Mouse (Mus musculus): Measurements from ENCODE around the gene Zkscan16. TPM values are rescaled to one million over a fixed set of nuclear protein-coding genes. Genes with fewer than 3 reads are reported as not detected.

The Zkscan16 gene
- total RNA-seq (2021), result 10 to 100 TPM; 50.1 to 56.8 TPM
- long read RNA-seq, experiment 1, result 0 reads
- long read RNA-seq, experiment 2, partial matches to known transcripts, result 0 of 2 reads
- long read RNA-seq, experiment 2, other reads (novel, unspliced or antisense), result 0 of 2 reads

DNA sequence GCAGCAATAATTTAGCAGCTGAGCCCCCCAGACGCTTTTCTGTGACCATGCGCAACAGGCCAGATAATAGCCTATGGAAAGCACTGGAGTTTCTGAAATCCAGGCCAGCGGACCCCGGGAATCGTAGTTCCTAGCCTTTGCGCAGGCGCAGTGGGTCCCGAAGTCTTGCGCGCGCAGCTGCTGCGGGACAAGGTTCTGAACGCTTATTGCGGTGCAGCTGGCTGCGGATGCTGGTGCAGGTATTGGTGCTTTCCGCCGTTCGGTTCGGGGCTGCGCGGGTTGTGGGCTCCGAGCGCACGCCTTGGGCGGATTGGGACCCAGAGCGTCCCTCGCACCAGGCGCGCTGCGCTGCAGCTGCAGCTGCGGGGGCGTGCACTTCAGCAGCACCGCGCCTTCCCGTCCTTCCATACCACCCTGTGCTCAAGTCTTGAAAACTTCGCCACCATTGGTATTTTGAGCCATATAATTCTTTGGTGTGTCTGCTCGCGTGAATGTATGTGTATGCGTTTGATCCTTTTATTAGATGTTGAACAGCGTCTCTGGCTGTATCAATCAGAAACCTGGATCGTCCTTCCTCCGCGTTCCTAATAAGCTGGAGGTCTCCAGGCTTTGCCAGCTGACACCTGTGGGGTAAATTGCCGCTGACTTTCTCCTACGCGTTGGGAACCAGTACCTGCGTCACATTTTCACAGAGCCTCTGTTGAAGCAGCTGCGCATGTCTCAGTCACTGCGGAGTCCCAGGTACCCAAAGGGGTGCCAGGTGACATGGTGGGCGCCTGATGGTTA, at the start of gene Zkscan16:
TSS of gene Zkscan16 (plus strand) at position 209 of the 786 bp plus-strand sequence.
- intact Hi-C loops (cut with DNase I), result loop anchor here (1.0 kb wide), 1 partner anchor 31 kb away; the partner anchor contains the start of gene Ecpas
- peak within 1 kb of the TSS; percentile 91 for H3K27ac ChIP-seq
- TF ChIP-seq CTCF (IDR thresholded peaks at IDR 0.05), result no peak
- H3K4me3 ChIP-seq, result peak within 1 kb of the TSS; percentile 67
- peak; percentile 90 to 92 for DNase-seq (ENCODE audit: extremely low spot score in 1 of 2, low spot score in 2 of 2)

DNA sequence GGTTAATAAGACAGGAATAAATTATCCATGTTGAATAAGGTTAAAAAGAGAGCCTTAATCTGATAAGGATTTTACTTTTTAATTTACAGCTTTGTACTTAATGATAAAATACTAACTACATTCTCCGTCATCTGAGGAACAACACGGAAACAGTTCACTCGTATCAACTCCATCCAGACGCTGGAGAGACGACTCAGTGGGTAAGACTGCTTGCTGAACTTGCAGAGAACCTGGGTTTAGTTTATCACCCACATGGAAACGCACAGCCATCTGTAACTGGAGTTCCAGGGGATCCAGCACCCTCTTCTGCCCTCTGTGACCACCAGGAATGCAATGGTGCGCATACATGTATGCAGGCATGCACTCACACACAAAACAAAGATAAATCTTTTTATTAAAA, 49.0 kb upstream of the Zkscan16 start:
- DNase-seq (ENCODE audit: extremely low spot score in 1 of 2, low spot score in 2 of 2), result no peak
- Histone ChIP-seq H3K27ac (no peak overlapping the region), H3K4me3 (no peak overlapping the region)
- intact Hi-C loops (cut with DNase I), result no loop called here
- no peak for TF ChIP-seq CTCF (IDR thresholded peaks at IDR 0.05)

GRCm38 (mm10) chr4:58897436-58897835, 46.0 kb upstream of the Zkscan16 start:
- no peak overlapping the region for H3K27ac ChIP-seq
- H3K4me3 ChIP-seq, result no peak overlapping the region
- intact Hi-C loops (cut with DNase I), result no loop called here
- no peak for DNase-seq (ENCODE audit: extremely low spot score in 1 of 2, low spot score in 2 of 2)
- TF ChIP-seq CTCF (IDR thresholded peaks at IDR 0.05), result no peak

DNA sequence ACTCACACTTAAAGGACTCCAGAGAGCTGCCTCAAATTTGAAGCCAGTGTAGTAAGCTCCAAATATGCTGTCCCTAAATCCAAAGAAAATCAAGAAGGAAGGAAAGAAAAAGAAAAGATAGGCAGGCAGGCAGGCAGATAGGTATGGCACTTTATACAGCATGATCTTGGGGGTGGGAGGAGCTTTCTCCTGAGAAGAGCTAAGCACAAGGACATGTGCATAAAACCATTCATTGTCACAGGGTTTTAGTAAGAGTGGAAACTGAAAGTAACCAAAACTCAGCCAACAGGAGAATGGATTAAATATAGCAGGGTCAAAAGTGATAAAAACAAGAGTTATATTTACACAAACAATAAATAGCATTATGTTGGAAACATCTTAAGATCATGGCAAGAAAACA, 45.1 kb upstream of the Zkscan16 start:
- Histone ChIP-seq H3K27ac (no peak overlapping the region), H3K4me3 (no peak overlapping the region)
- no peak for DNase-seq (ENCODE audit: extremely low spot score in 1 of 2, low spot score in 2 of 2)
- intact Hi-C loops (cut with DNase I), result no loop called here
- TF ChIP-seq CTCF (IDR thresholded peaks at IDR 0.05), result no peak

GRCm38 (mm10) chr4:58907453-58907852, 36.0 kb upstream of the Zkscan16 start:
- H3K4me3 ChIP-seq, result no peak overlapping the region
- TF ChIP-seq CTCF (IDR thresholded peaks at IDR 0.05), result no peak
- H3K27ac ChIP-seq, result no peak overlapping the region
- no peak for DNase-seq (ENCODE audit: extremely low spot score in 1 of 2, low spot score in 2 of 2)
- intact Hi-C loops (cut with DNase I), result no loop called here

DNA sequence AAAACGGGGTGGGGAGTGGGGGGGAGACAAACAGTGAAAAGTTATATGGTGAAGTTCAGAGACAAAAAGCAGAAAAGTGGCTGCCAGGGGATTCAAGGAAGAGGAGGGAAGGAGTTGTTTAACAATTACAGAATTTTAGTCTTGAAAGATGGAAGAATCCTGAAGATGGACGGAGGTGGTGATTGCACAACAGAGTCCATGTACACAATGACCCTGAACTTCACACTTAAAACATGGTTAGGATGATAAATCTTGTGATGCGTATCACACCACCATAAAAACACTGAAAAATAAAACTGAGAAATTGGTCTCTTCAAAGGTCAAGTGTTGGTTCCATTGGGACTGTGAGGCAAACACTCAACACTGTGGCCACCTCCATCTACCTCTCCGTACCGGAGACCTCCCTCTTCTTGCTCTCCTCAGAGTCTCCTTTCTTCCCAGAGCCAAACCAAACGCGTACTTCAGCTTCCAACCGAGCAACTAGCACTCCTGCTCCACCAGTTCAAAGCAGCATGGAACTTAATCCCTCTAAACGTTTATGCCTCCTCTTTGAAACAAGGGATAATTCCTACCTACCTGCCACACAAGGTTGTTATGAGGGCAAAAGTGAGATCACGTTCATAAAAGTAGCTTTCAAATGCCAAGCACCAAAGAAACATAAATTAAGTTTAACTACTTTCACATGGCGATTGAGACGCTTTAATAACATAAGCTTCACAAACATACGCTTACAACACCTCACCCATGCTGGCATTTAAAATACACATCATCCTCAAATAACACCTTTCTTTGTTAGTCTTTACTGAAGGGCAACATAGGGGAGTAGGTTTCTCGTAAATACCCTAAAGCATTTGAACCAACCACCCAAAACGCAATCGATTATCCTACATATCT, 33.0 kb upstream of the Zkscan16 start:
- no peak for TF ChIP-seq CTCF (IDR thresholded peaks at IDR 0.05)
- peak overlapping the region; percentile 94 for H3K27ac ChIP-seq
- no peak for DNase-seq (ENCODE audit: extremely low spot score in 1 of 2, low spot score in 2 of 2)
- H3K4me3 ChIP-seq, result peak overlapping the region; percentile 95
- intact Hi-C loops (cut with DNase I), result loop anchor here (10.0 kb wide), 1 partner anchor 956 kb away; the partner anchor contains the start of gene Txn1

DNA sequence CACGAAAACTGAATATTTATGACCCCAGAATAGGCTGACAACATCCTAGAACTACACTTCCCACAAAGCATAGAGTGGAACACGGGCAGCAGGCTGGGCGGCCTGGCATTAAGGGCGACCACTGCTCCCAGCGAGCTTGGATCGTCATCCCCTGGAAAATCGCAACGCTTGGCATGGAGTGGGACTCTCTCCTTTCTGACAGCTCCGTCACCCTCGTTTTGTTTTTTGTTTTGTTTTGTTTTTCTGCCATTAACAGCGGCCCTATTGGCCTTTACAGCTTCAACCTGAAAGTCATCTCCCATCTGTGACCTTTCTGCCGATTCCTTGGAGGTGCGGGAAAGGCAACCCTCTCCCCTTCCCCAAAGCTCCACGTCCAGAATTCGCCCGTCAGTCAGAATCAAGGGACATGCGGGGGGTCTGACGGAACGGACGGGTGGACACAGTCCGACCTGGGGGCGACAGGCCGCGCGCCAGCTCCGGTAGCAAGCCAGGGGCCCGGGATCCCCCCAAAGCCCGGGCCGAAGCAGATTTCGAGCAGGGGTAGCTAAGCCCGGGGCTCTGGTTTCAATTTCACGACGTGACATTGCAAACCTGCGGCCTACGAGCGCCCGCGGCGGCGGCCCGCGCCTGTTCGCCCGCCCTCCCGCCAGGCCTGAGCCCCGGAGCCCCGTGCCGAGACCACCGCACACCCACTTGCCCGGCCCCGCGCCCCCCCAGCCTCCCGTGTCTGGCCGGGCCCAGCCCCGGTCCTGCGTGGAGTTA, 32.2 kb upstream of the Zkscan16 start:
- no peak for TF ChIP-seq CTCF (IDR thresholded peaks at IDR 0.05)
- intact Hi-C loops (cut with DNase I), result loop anchor here (10.0 kb wide), 1 partner anchor 956 kb away; the partner anchor contains the start of gene Txn1
- Histone ChIP-seq H3K4me3 (peak overlapping the region; percentile 95), H3K27ac (peak overlapping the region; percentile 94)
- DNase-seq (ENCODE audit: extremely low spot score in 1 of 2, low spot score in 2 of 2), result peak; percentile 35 to 46

DNA sequence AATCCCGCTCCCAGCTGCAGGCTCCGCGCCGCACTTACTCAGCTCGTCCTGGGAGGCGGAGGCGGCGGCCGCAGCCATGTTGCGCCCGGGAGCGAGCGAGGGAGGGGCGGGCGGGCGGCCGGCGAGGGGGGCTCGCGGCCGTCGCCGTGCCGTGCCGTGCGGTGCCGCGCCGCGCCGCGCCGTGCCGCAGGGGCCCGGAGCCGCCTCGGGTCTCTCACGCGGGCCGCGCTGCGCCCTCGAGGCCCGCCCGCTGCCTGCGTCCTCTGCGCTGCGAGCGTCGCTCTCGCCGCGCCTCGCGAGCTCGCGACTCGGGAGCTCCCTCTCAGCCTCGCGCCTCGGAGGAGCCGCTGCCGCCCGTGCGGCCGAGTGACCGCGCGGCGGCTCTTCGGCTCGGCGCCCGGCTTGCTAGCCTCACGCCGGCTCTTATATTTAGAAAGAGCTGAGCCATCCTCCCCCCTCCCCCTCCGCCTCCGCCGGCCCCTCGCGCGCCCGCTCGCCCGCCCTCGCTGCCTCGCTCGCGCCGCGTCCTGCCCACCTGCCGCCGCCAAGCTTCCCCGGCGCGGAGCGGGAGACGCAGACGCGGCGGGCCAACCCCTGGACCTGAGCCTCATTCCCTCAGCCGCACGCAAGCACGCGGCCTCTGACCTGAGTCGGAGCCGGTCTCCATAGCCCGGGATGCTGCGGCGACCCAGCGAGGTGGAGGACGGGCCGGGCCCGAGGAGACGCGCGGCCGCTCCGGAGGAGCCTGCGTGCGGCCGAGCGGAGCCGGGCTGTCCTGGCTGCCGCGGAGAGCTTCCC, 31.4 kb upstream of the Zkscan16 start:
- Histone ChIP-seq H3K4me3 (peak overlapping the region; percentile 95), H3K27ac (peak overlapping the region; percentile 98)
- peak; percentile 73 to 76 for DNase-seq (ENCODE audit: extremely low spot score in 1 of 2, low spot score in 2 of 2)
- intact Hi-C loops (cut with DNase I), result loop anchor here (1.0 to 10.0 kb wide), 3 partner anchors 31 to 957 kb away; partner anchors contain the start of genes Gm20503, Txn1 and Zkscan16
- TF ChIP-seq CTCF (IDR thresholded peaks at IDR 0.05), result no peak; the same call in 1 of the 2 replicates

GRCm38 (mm10) chr4:58912629-58913335, 30.6 kb upstream of the Zkscan16 start, which contains the start of gene Ecpas:
Gene Ecpas (minus strand): TSS chr4:58912749.
- H3K4me3 ChIP-seq, result peak within 1 kb of the TSS; percentile 95
- no peak for DNase-seq (ENCODE audit: extremely low spot score in 1 of 2, low spot score in 2 of 2)
- TF ChIP-seq CTCF (IDR thresholded peaks at IDR 0.05), result no peak
- intact Hi-C loops (cut with DNase I), result loop anchor here (1.0 to 10.0 kb wide), 3 partner anchors 31 to 958 kb away; partner anchors contain the start of genes Gm20503, Txn1 and Zkscan16
- H3K27ac ChIP-seq, result peak within 1 kb of the TSS; percentile 98

All from left cerebral cortex, adult 2 months (tissue).